ENCODE assay signal across 27 mouse cellular contexts in the genomic region with DNA sequence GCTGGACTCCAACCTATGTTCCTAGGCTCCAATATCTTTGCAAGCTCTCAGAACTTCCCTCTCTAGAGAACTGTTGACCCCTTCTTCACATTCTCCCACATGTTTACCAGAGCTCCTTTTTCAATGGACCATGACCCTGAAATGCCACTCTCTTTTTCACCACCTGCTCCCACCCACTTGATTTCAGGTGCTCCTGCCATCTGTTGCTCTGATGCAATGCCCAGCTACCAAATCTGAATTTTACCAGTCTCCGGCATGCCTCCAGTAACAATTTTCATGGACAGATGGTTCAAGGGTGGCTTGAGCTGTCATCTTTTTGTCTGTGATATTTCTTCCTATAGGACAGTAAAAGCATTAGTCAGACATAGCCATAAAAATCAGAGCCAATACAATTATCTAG.
DNase-seq lines count a peak whose midpoint lies in the region; TF ChIP-seq lines count a peak whose summit lies in the region.
"Had no signal": no experiment of that assay in that cellular context is flagged by ENCODE, and none has a peak within 500 bp of the region (broad histone marks: within the 10 kb centered on the region; RNA-seq: fewer than 3 reads in every experiment).

No protein-coding gene starts in this region.

- H3K4me3 ChIP-seq in layer of hippocampus, adult 2 months, result no peak overlapping the region
- H3K4me3 ChIP-seq: gastrocnemius, adult 2 months; hindbrain, embryonic 12.5 days; intestine, embryonic 15.5 days; limb, embryonic 10.5 days; limb, embryonic 15.5 days; liver, embryonic 13.5 days; megakaryocyte, embryonic 14.5 days; midbrain, embryonic 12.5 days; neural tube, embryonic 13.5 days; stomach, embryonic 15.5 days had no signal

- no peak for TF ChIP-seq CTCF in layer of hippocampus, adult 2 months (conservative IDR thresholded peaks at IDR 0.05)

- DNase-seq in layer of hippocampus, adult 11-12 months (ENCODE audit: low spot score), result peak; percentile 9
- DNase-seq in layer of hippocampus, adult 2 months (ENCODE audit: low spot score in 2 of 2), result no peak
- peak; percentile 59 to 61 for DNase-seq in cerebellum, adult 18-20 months
- DNase-seq in cerebellum, postnatal 10 days, result peak; percentile 41 to 48
- no peak for DNase-seq in adrenal gland, postnatal 14 days
- no peak for DNase-seq in spleen, postnatal 14 days (ENCODE audit: low spot score in 2 of 2)
- no peak for DNase-seq in embryo, embryonic 10.5 days (ENCODE audit: low spot score)
- DNase-seq: adrenal gland, postnatal 10 days; gastrocnemius, adult 2 months; gastrocnemius, postnatal 36 days; heart, adult 18-20 months; heart, postnatal 36 days; kidney, adult 2 months; kidney, postnatal 36 days; liver, embryonic 13.5 days; lung, adult 18-20 months; lung, postnatal 4 days; thymus, postnatal 14 days had no signal

- no peak overlapping the region for H3K27ac ChIP-seq in layer of hippocampus, adult 2 months
- H3K27ac ChIP-seq: gastrocnemius, adult 2 months; hindbrain, embryonic 12.5 days; hindbrain, postnatal 0 days; intestine, embryonic 15.5 days; limb, embryonic 10.5 days; limb, embryonic 15.5 days; liver, embryonic 13.5 days; midbrain, embryonic 12.5 days; neural tube, embryonic 13.5 days; stomach, embryonic 15.5 days had no signal

Comparison
In these comparisons a context has a peak if more than half of its experiments do, and no peak if none do; other contexts are left out.
1. DNase-seq: peak in layer of hippocampus, adult 11-12 months (single experiment), cerebellum, adult 18-20 months (2 of 2) and cerebellum, postnatal 10 days (2 of 2); none in layer of hippocampus, adult 2 months (0 of 2), adrenal gland, postnatal 14 days (single experiment), spleen, postnatal 14 days (0 of 2) and embryo, embryonic 10.5 days (single experiment).